Mouse (Mus musculus): ENCODE data around the gene Ppox. TPM values are rescaled to one million over a fixed set of nuclear protein-coding genes. Genes with fewer than 3 reads are reported as not detected.
A peak's percentile ranks its signal among the peaks of the same experiment; 100 is the strongest.

Ppox gene
- polyA plus RNA-seq, 1 experiment from 2014 or later, result 175 TPM

- Histone ChIP-seq H3K36me3 (no peaks in the 10 kb centered on the region), H3K9me3 (replicated peaks) (no peaks in the 10 kb centered on the region), H3K4me2 (no peak overlapping the region), H3K4me1 (replicated peaks) (peaks cover 44% of the 10 kb centered on the region), H3K9ac (no peak overlapping the region), H3K27ac (no peak overlapping the region), H3K27me3 (peaks cover 39% of the 10 kb centered on the region), H3K4me3 (replicated peaks) (no peak overlapping the region)
- ATAC-seq (ENCODE audit: low read depth) (no peak), DNase-seq (no peak)
- WGBS (ENCODE audit: insufficient replicate concordance), result 65% methylated on average over 3 of the region's 3 CpGs
Measured at GRCm38 (mm10) chr1:171263666-171264461, 17.1 kb downstream of the Ppox start.

DNA sequence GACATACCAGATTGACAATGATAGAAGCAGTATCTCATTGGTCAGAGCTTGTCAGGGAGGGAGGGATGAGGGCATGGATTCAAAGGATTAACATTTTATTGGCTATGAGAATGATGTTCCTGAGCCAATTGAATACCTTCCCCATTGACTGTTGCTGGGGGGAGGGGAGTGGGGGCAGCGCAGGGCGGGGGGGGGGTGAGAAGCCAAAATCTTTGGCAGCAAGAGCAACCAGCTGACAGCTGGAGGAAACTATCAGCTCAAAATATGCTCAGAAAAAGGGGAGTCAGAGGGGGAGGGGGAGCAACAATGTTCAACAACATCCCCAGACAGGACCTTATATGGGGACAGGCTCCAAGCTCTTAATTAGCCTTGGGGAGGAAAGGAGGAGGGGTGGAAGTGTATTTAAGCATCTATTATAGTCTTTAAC, 17.8 kb downstream of the Ppox start:
- Histone ChIP-seq H3K27me3 (peaks cover 43% of the 10 kb centered on the region), H3K27ac (no peak overlapping the region), H3K9me3 (replicated peaks) (no peaks in the 10 kb centered on the region), H3K36me3 (no peaks in the 10 kb centered on the region), H3K4me2 (no peak overlapping the region), H3K4me3 (replicated peaks) (no peak overlapping the region), H3K4me1 (replicated peaks) (peaks cover 40% of the 10 kb centered on the region), H3K9ac (no peak overlapping the region)
- WGBS (ENCODE audit: insufficient replicate concordance), result 0% methylated on average over 2 of the region's 2 CpGs
- peak; percentile 27; the same call in 1 of the 2 replicates for ATAC-seq (ENCODE audit: low read depth)
- DNase-seq, result no peak

- H3K36me3 ChIP-seq, result no peaks in the 10 kb centered on the region
- H3K4me3 ChIP-seq (replicated peaks), result no peak overlapping the region
- peak overlapping the region; percentile 36 for H3K4me2 ChIP-seq
- 5% methylated on average over 8 of the region's 8 CpGs for WGBS (ENCODE audit: insufficient replicate concordance)
- DNase-seq (no peak), ATAC-seq (ENCODE audit: low read depth) (peak; percentile 16; the same call in 1 of the 2 replicates)
- peaks cover 40% of the 10 kb centered on the region for H3K4me1 ChIP-seq (replicated peaks)
- H3K27ac ChIP-seq, result peak overlapping the region; percentile 67
- no peaks in the 10 kb centered on the region for H3K9me3 ChIP-seq (replicated peaks)
- H3K9ac ChIP-seq, result no peak overlapping the region
- peaks cover 43% of the 10 kb centered on the region for H3K27me3 ChIP-seq
Measured at GRCm38 (mm10) chr1:171262594-171263130, 18.3 kb downstream of the Ppox start.

DNA sequence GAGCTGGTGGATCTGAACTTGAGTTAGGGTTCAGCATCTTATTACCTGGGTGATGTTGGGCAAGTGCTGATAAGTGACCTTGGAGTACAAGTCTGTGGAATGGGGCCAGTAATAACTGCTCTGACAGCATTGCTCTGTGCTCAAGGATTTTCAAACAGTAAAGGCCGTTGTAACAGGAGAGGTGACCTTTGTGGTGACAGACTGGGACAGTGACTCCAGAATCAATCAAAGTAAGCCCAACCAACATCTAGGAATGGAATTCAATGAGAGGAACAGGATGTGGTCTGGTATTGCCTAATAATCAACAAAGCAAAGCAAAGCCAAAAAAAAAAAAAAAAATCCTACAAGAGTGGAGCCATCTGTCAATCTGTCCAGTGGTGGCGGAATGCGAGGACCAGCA, 20.7 kb downstream of the Ppox start:
- Histone ChIP-seq H3K4me3 (replicated peaks) (no peak overlapping the region), H3K27ac (0 out of 2 replicates have a peak overlapping the region, but pooled peaks have one; percentile 23), H3K27me3 (peaks cover 43% of the 10 kb centered on the region), H3K36me3 (no peaks in the 10 kb centered on the region), H3K9ac (no peak overlapping the region), H3K4me2 (no peak overlapping the region), H3K9me3 (replicated peaks) (no peaks in the 10 kb centered on the region), H3K4me1 (replicated peaks) (peaks cover 32% of the 10 kb centered on the region)
- DNase-seq, result no peak
- ATAC-seq (ENCODE audit: low read depth), result no peak
- 31% methylated on average over 3 of the region's 3 CpGs for WGBS (ENCODE audit: insufficient replicate concordance)

- H3K4me1 ChIP-seq (replicated peaks), result peaks cover 32% of the 10 kb centered on the region
- no peak overlapping the region for H3K9ac ChIP-seq
- no peaks in the 10 kb centered on the region for H3K36me3 ChIP-seq
- DNase-seq (no peak), ATAC-seq (ENCODE audit: low read depth) (no peak)
- no peak overlapping the region for H3K4me3 ChIP-seq (replicated peaks)
- H3K27ac ChIP-seq, result no peak overlapping the region
- no peaks in the 10 kb centered on the region for H3K9me3 ChIP-seq (replicated peaks)
- 58% methylated on average over 17 of the region's 17 CpGs for WGBS (ENCODE audit: insufficient replicate concordance)
- peaks cover 45% of the 10 kb centered on the region for H3K27me3 ChIP-seq
- H3K4me2 ChIP-seq, result peak overlapping the region; percentile 24; the same call in 1 of the 2 replicates
Measured at GRCm38 (mm10) chr1:171258921-171259320, 22.1 kb downstream of the Ppox start.

- no peak overlapping the region for H3K4me3 ChIP-seq (replicated peaks)
- ATAC-seq (ENCODE audit: low read depth) (no peak), DNase-seq (no peak)
- H3K27ac ChIP-seq, result no peak overlapping the region
- peaks cover 25% of the 10 kb centered on the region for H3K4me1 ChIP-seq (replicated peaks)
- 71% methylated on average over 9 of the region's 9 CpGs for WGBS (ENCODE audit: insufficient replicate concordance)
- H3K36me3 ChIP-seq, result no peaks in the 10 kb centered on the region
- H3K27me3 ChIP-seq, result peaks cover 49% of the 10 kb centered on the region
- H3K9me3 ChIP-seq (replicated peaks), result no peaks in the 10 kb centered on the region
- H3K9ac ChIP-seq, result no peak overlapping the region
- no peak overlapping the region for H3K4me2 ChIP-seq
Measured at GRCm38 (mm10) chr1:171257781-171258180, 23.2 kb downstream of the Ppox start.

DNA sequence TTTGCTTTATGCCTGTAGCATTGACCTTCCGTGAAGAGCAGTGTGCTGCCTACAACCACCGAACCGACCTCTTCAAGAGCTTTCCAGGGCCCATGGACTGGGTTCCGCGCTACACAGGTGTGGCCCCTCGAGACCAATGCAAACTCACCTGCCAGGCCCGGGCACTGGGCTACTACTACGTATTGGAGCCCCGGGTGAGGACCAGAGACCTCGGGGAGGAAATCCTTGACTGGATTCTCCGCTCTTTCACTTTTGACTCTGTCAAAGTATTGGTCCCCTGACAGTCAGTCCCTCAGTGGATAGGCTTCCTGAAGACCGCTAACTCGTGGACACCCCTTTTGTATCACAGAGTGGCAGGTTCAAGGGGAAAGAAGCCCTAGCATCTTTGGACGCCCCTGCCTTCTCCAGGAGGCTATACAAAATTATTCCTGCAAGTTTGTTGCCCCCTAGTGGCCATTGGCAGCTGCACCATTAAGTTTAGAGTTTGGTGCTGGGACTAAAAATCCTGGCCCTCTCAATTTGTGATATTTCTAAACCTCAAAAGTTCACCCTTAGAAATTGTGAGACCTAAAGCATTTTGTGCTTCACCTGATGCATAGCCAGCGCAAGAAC, 23.9 kb downstream of the Ppox start:
- Histone ChIP-seq H3K9ac (no peak overlapping the region), H3K27ac (no peak overlapping the region), H3K4me2 (0 out of 2 replicates have a peak overlapping the region, but pooled peaks have one; percentile 12), H3K4me3 (replicated peaks) (no peak overlapping the region), H3K27me3 (peaks cover 49% of the 10 kb centered on the region), H3K36me3 (no peaks in the 10 kb centered on the region), H3K9me3 (replicated peaks) (no peaks in the 10 kb centered on the region), H3K4me1 (replicated peaks) (peaks cover 21% of the 10 kb centered on the region)
- 51% methylated on average over 15 of the region's 15 CpGs for WGBS (ENCODE audit: insufficient replicate concordance)
- DNase-seq, result peak; percentile 62
- no peak; the same call in 1 of the 2 replicates for ATAC-seq (ENCODE audit: low read depth)

DNA sequence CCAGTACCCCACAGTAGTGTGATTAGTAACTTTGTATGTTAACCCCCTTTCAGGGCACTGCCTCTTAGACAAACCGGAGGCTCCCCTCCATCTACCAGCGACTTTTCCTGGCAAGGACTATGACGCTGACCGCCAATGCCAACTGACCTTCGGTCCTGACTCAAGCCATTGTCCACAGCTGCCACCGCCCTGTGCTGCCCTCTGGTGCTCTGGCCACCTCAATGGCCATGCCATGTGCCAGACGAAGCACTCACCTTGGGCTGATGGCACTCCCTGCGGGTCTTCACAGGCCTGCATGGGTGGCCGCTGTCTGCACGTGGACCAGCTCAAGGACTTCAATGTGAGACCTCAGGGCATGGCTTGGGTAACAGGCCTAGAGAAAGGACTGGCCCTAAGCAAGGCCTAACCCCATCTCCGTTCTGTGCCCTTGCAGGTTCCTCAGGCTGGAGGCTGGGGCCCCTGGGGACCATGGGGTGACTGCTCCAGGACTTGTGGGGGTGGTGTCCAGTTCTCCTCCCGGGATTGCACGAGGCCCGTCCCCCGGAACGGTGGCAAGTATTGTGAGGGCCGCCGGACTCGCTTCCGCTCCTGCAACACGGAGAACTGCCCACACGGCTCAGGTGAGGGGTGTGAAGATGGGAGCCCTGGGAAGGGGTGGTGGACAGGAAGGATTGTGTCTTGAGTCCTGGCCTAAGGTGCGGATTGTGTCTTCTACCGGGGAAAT, 24.7 kb downstream of the Ppox start:
- Histone ChIP-seq H3K4me3 (replicated peaks) (no peak overlapping the region), H3K36me3 (no peaks in the 10 kb centered on the region), H3K4me1 (replicated peaks) (peaks cover 27% of the 10 kb centered on the region), H3K4me2 (no peak overlapping the region), H3K9ac (no peak overlapping the region), H3K27ac (no peak overlapping the region), H3K27me3 (peaks cover 49% of the 10 kb centered on the region), H3K9me3 (replicated peaks) (no peaks in the 10 kb centered on the region)
- WGBS (ENCODE audit: insufficient replicate concordance), result 81% methylated on average over 24 of the region's 24 CpGs
- DNase-seq, result no peak
- no peak for ATAC-seq (ENCODE audit: low read depth)

DNA sequence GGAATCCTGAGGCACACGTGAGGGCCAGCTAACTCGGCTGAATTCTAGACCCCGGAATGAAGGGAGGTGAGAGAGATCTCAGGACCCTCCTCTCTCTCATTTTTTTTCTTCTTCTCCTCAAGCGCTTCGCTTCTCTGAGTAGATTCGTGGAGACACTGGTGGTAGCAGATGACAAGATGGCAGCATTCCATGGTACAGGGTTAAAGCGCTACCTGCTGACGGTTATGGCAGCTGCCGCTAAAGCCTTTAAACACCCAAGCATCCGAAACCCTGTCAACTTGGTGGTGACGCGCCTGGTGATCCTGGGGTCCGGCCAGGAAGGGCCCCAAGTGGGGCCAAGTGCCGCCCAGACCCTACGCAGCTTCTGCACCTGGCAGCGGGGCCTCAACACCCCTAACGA, 28.6 kb downstream of the Ppox start:
- no peak overlapping the region for H3K4me2 ChIP-seq
- H3K9ac ChIP-seq, result no peak overlapping the region
- WGBS (ENCODE audit: insufficient replicate concordance), result 62% methylated on average over 17 of the region's 17 CpGs
- ATAC-seq (ENCODE audit: low read depth) (no peak), DNase-seq (no peak)
- no peak overlapping the region for H3K27ac ChIP-seq
- peaks cover 50% of the 10 kb centered on the region for H3K27me3 ChIP-seq
- H3K4me3 ChIP-seq (replicated peaks), result no peak overlapping the region
- H3K36me3 ChIP-seq, result no peaks in the 10 kb centered on the region
- H3K4me1 ChIP-seq (replicated peaks), result peaks cover 24% of the 10 kb centered on the region
- H3K9me3 ChIP-seq (replicated peaks), result no peaks in the 10 kb centered on the region

DNA sequence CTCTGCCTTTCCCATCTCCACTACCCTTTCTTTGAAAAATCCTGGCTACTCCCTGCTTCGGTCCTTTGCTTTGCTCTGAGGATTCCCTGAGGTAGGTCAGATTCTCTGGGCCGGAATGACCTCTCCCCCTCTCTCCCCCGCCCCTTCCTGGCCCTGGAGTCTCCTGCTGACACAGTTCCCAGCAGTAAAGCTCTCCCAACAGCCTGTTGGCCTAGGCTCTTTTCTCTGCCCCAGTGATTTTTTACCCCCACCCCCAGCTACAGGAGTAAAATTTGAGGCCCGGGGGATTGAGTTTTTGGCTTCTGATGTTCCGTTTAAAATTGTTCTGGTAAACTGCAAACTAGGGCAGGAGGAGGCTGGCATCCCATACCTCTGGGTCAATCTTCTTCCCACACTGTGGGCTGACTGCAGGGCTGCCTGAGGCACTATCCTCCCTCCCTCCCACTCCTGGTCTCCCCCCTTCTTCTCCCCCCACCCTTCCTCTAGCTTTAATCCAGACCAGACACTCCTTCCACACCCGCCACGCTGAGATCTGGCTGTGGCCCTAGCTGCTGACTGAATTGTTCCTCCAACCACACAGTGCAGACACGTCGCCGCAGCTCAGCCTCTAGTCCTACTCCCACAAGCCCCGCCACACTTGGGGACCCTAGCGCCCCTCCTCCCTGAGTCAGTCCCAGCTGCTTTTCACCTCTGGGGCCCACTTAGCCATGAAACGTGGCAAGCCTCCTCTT, 29.2 kb downstream of the Ppox start:
- H3K9me3 ChIP-seq (replicated peaks), result no peaks in the 10 kb centered on the region
- peak overlapping the region; percentile 36 for H3K4me2 ChIP-seq
- H3K27me3 ChIP-seq, result peaks cover 50% of the 10 kb centered on the region
- no peak overlapping the region for H3K9ac ChIP-seq
- ATAC-seq (ENCODE audit: low read depth), result no peak
- no peak for DNase-seq
- no peak overlapping the region for H3K27ac ChIP-seq
- H3K4me3 ChIP-seq (replicated peaks), result no peak overlapping the region
- H3K36me3 ChIP-seq, result no peaks in the 10 kb centered on the region
- peaks cover 26% of the 10 kb centered on the region for H3K4me1 ChIP-seq (replicated peaks)
- WGBS (ENCODE audit: insufficient replicate concordance), result 24% methylated on average over 13 of the region's 13 CpGs

Measured in liver, embryonic 13.5 days (tissue).